Mouse (Mus musculus) bone marrow, adult 2 months (tissue): ENCODE results near the gene Zfp335.

Experiments used
- CTCF ChIP-seq: fragments of 200-500 bp; IDR thresholded peaks from 2 replicates; pipeline ENCODE4 v1.5.1; 2011; ENCODE audit warnings: low read length, control low read depth; ENCODE audit not compliant: control insufficient read depth, insufficient read depth
- POLR2A ChIP-seq: fragments of 200-500 bp; IDR thresholded peaks from 2 replicates; pipeline ENCODE4 v1.6.1; 2011; ENCODE audit warnings: low read depth, mild to moderate bottlenecking, control low read depth, low read length, borderline replicate concordance; ENCODE audit not compliant: control insufficient read depth

GRCm38 (mm10) chr2:164859640-164860432, 51.7 kb downstream of the Zfp335 start:
- TF ChIP-seq POLR2A (no peak), CTCF (no peak)
